Mouse (Mus musculus): ENCODE data around the gene Ipo7. TPM values are rescaled to one million over a fixed set of nuclear protein-coding genes. Genes with fewer than 3 reads are reported as not detected.

Gene Ipo7
- polyA plus RNA-seq, 1 experiment from 2014 or later: 40.2 TPM

DNA sequence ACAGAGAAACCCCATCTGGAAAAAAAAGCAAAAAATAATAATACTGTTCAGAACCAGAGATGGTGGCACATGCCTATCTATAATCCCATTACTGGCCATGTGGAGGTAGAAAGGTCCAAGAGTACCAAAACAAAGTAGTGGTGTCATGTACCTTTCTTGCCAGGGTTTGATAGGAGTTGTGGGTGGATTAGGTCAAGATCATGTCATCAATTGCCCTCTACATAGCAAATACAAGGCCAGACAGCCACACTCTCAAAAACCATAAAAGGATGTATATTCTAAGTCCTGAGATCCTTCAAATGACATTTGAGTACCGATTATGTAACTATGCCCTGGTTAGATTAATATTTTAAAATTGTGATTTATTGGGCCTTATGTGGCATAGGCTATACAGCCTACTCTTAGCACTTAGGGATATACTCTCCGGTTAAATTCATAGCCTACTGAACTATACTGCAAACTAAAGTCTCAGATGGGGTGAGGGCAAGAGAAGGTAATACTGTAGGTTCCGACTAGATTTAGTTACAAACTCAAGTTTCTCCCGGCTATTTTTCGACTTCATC is 42.1 kb downstream of the Ipo7 start:
- H3K36me3 ChIP-seq (ENCODE audit: control insufficient read depth, insufficient read depth, low read length): no peaks in the 10 kb centered on the region; the same call in 1 of the 2 replicates

GRCm38 (mm10) chr7:110060669-110061198 is 42.7 kb downstream of the Ipo7 start:
- peak; percentile 93 for DNase-seq (ENCODE audit: low spot score, missing footprints)
- WGBS: under 1% methylated on average over 26 of the region's 26 CpGs
- no peaks in the 10 kb centered on the region for H3K4me1 ChIP-seq (ENCODE audit: control insufficient read depth, insufficient read depth, low read length)
- H3K9me3 ChIP-seq (ENCODE audit: control insufficient read depth, low read length): no peaks in the 10 kb centered on the region
- no peaks in the 10 kb centered on the region for H3K27me3 ChIP-seq (ENCODE audit: control insufficient read depth, insufficient read depth, low read length)
- peak overlapping the region; percentile 98 for H3K27ac ChIP-seq (ENCODE audit: low read depth, low read length)
- H3K36me3 ChIP-seq (ENCODE audit: control insufficient read depth, insufficient read depth, low read length): no peaks in the 10 kb centered on the region; the same call in 1 of the 2 replicates
- ATAC-seq (ENCODE audit: low FRiP score): no peak
- peak overlapping the region; percentile 53 for H3K4me2 ChIP-seq
- peak overlapping the region; percentile 99 for H3K9ac ChIP-seq (ENCODE audit: low read length)
- peak overlapping the region; percentile 77 for H3K4me3 ChIP-seq (ENCODE audit: low read depth, low read length)

More for the DNA sequence above, 42.1 kb downstream of the Ipo7 start:
- DNase-seq (ENCODE audit: low spot score, missing footprints) (peak; percentile 88), ATAC-seq (ENCODE audit: low FRiP score) (no peak)
- WGBS: 20% methylated on average over 5 of the region's 5 CpGs
- Histone ChIP-seq H3K9me3 (ENCODE audit: control insufficient read depth, low read length) (no peaks in the 10 kb centered on the region), H3K4me2 (peak overlapping the region; percentile 53), H3K9ac (ENCODE audit: low read length) (peak overlapping the region; percentile 99), H3K4me1 (ENCODE audit: control insufficient read depth, insufficient read depth, low read length) (no peaks in the 10 kb centered on the region), H3K27me3 (ENCODE audit: control insufficient read depth, insufficient read depth, low read length) (no peaks in the 10 kb centered on the region), H3K27ac (ENCODE audit: low read depth, low read length) (peak overlapping the region; percentile 98), H3K4me3 (ENCODE audit: low read depth, low read length) (peak overlapping the region; percentile 77)

GRCm38 (mm10) chr7:110061199-110061751 is 43.2 kb downstream of the Ipo7 start, which contains the start of gene Zfp143:
Gene Zfp143 (plus strand): TSS chr7:110061217.
- H3K36me3 ChIP-seq (ENCODE audit: control insufficient read depth, insufficient read depth, low read length): no peaks in the 10 kb centered on the region; the same call in 1 of the 2 replicates
- under 1% methylated on average over 34 of the region's 34 CpGs for whole genome bisulfite sequencing
- peak; percentile 100 for DNase-seq (ENCODE audit: low spot score, missing footprints)

GRCm38 (mm10) chr7:110061752-110062273 is 43.7 kb downstream of the Ipo7 start:
- H3K9me3 ChIP-seq (ENCODE audit: control insufficient read depth, low read length): no peaks in the 10 kb centered on the region
- no peaks in the 10 kb centered on the region for H3K27me3 ChIP-seq (ENCODE audit: control insufficient read depth, insufficient read depth, low read length)
- peak overlapping the region; percentile 100 for H3K27ac ChIP-seq (ENCODE audit: low read depth, low read length)
- peak overlapping the region; percentile 97 for H3K9ac ChIP-seq (ENCODE audit: low read length)
- peak; percentile 84 for ATAC-seq (ENCODE audit: low FRiP score)
- H3K4me3 ChIP-seq (ENCODE audit: low read depth, low read length): peak overlapping the region; percentile 77
- no peaks in the 10 kb centered on the region for H3K4me1 ChIP-seq (ENCODE audit: control insufficient read depth, insufficient read depth, low read length)
- no peak for DNase-seq (ENCODE audit: low spot score, missing footprints)
- peak overlapping the region; percentile 47 for H3K4me2 ChIP-seq
- under 1% methylated on average over 47 of the region's 48 CpGs for WGBS
- no peaks in the 10 kb centered on the region; the same call in 1 of the 2 replicates for H3K36me3 ChIP-seq (ENCODE audit: control insufficient read depth, insufficient read depth, low read length)

More at GRCm38 (mm10) chr7:110061199-110061751, 43.2 kb downstream of the Ipo7 start, which contains the start of gene Zfp143:
- H3K27me3 ChIP-seq (ENCODE audit: control insufficient read depth, insufficient read depth, low read length): no peaks in the 10 kb centered on the region
- peak within 1 kb of the TSS; percentile 77 for H3K4me3 ChIP-seq (ENCODE audit: low read depth, low read length)
- H3K9me3 ChIP-seq (ENCODE audit: control insufficient read depth, low read length): no peaks in the 10 kb centered on the region
- peak within 1 kb of the TSS; percentile 100 for H3K27ac ChIP-seq (ENCODE audit: low read depth, low read length)
- H3K4me1 ChIP-seq (ENCODE audit: control insufficient read depth, insufficient read depth, low read length): no peaks in the 10 kb centered on the region
- peak within 1 kb of the TSS; percentile 53 for H3K4me2 ChIP-seq
- peak within 1 kb of the TSS; percentile 99 for H3K9ac ChIP-seq (ENCODE audit: low read length)
- ATAC-seq (ENCODE audit: low FRiP score): peak; percentile 98

GRCm38 (mm10) chr7:110063731-110064130 is 45.7 kb downstream of the Ipo7 start:
- Histone ChIP-seq H3K4me3 (ENCODE audit: low read depth, low read length) (no peak overlapping the region), H3K27me3 (ENCODE audit: control insufficient read depth, insufficient read depth, low read length) (no peaks in the 10 kb centered on the region), H3K27ac (ENCODE audit: low read depth, low read length) (no peak overlapping the region), H3K4me1 (ENCODE audit: control insufficient read depth, insufficient read depth, low read length) (no peaks in the 10 kb centered on the region), H3K9ac (ENCODE audit: low read length) (no peak overlapping the region), H3K36me3 (ENCODE audit: control insufficient read depth, insufficient read depth, low read length) (no peaks in the 10 kb centered on the region; the same call in 1 of the 2 replicates), H3K4me2 (no peak overlapping the region), H3K9me3 (ENCODE audit: control insufficient read depth, low read length) (no peaks in the 10 kb centered on the region)
- DNase-seq (ENCODE audit: low spot score, missing footprints) (no peak), ATAC-seq (ENCODE audit: low FRiP score) (no peak)
- 98% methylated on average over 9 of the region's 9 CpGs for whole genome bisulfite sequencing

GRCm38 (mm10) chr7:110069070-110069469 is 51.0 kb downstream of the Ipo7 start:
- Histone ChIP-seq H3K27ac (ENCODE audit: low read depth, low read length) (no peak overlapping the region), H3K36me3 (ENCODE audit: control insufficient read depth, insufficient read depth, low read length) (peaks cover 10% of the 10 kb centered on the region; the same call in 1 of the 2 replicates), H3K4me3 (ENCODE audit: low read depth, low read length) (no peak overlapping the region), H3K9me3 (ENCODE audit: control insufficient read depth, low read length) (no peaks in the 10 kb centered on the region), H3K9ac (ENCODE audit: low read length) (no peak overlapping the region), H3K4me1 (ENCODE audit: control insufficient read depth, insufficient read depth, low read length) (no peaks in the 10 kb centered on the region), H3K4me2 (no peak overlapping the region), H3K27me3 (ENCODE audit: control insufficient read depth, insufficient read depth, low read length) (no peaks in the 10 kb centered on the region)
- WGBS: 89% methylated on average over 2 of the region's 2 CpGs
- DNase-seq (ENCODE audit: low spot score, missing footprints) (no peak), ATAC-seq (ENCODE audit: low FRiP score) (no peak)

- 96% methylated on average over 5 of the region's 5 CpGs for WGBS
- no peak for DNase-seq (ENCODE audit: low spot score, missing footprints)
- no peaks in the 10 kb centered on the region for H3K4me1 ChIP-seq (ENCODE audit: control insufficient read depth, insufficient read depth, low read length)
- H3K36me3 ChIP-seq (ENCODE audit: control insufficient read depth, insufficient read depth, low read length): peaks cover 34% of the 10 kb centered on the region; the same call in 1 of the 2 replicates
- no peak overlapping the region for H3K9ac ChIP-seq (ENCODE audit: low read length)
- no peak for ATAC-seq (ENCODE audit: low FRiP score)
- no peaks in the 10 kb centered on the region for H3K27me3 ChIP-seq (ENCODE audit: control insufficient read depth, insufficient read depth, low read length)
- H3K27ac ChIP-seq (ENCODE audit: low read depth, low read length): no peak overlapping the region
- no peak overlapping the region for H3K4me3 ChIP-seq (ENCODE audit: low read depth, low read length)
- no peaks in the 10 kb centered on the region for H3K9me3 ChIP-seq (ENCODE audit: control insufficient read depth, low read length)
- no peak overlapping the region for H3K4me2 ChIP-seq
These were observed 60.1 kb downstream of the Ipo7 start for GRCm38 (mm10) chr7:110078168-110078567.

- WGBS: 78% methylated on average over 13 of the region's 13 CpGs
- H3K9ac ChIP-seq (ENCODE audit: low read length): no peak overlapping the region
- H3K4me3 ChIP-seq (ENCODE audit: low read depth, low read length): no peak overlapping the region
- peaks cover 33% of the 10 kb centered on the region for H3K36me3 ChIP-seq (ENCODE audit: control insufficient read depth, insufficient read depth, low read length)
- no peaks in the 10 kb centered on the region for H3K4me1 ChIP-seq (ENCODE audit: control insufficient read depth, insufficient read depth, low read length)
- no peak overlapping the region for H3K27ac ChIP-seq (ENCODE audit: low read depth, low read length)
- no peak overlapping the region for H3K4me2 ChIP-seq
- no peaks in the 10 kb centered on the region for H3K9me3 ChIP-seq (ENCODE audit: control insufficient read depth, low read length)
- no peaks in the 10 kb centered on the region for H3K27me3 ChIP-seq (ENCODE audit: control insufficient read depth, insufficient read depth, low read length)
- ATAC-seq (ENCODE audit: low FRiP score) (no peak; the same call in 1 of the 2 replicates), DNase-seq (ENCODE audit: low spot score, missing footprints) (peak; percentile 97)
These were observed 65.5 kb downstream of the Ipo7 start for GRCm38 (mm10) chr7:110083386-110084165.

Data from midbrain, embryonic 11.5 days (tissue).